ENCODE assay signal across 14 mouse cellular contexts in genomic region chr19:53066531-53066930, GRCm38 (mm10). TPM values are rescaled to one million over a fixed set of nuclear protein-coding genes. Genes with fewer than 3 reads are reported as not detected.
DNase-seq lines count a peak whose midpoint lies in the region; ATAC-seq and TF ChIP-seq lines count a peak whose summit lies in the region.
"Had no signal": no experiment of that assay in that cellular context is flagged by ENCODE, and none has a peak within 500 bp of the region (broad histone marks: within the 10 kb centered on the region; RNA-seq: fewer than 3 reads in every experiment).

No protein-coding gene starts in this region.

- H3K4me2 ChIP-seq in lung, embryonic 15.5 days, result peak overlapping the region; percentile 31
- H3K4me2 ChIP-seq in heart, embryonic 15.5 days, result peak overlapping the region; percentile 23
- H3K4me2 ChIP-seq: midbrain, embryonic 11.5 days; neural tube, embryonic 13.5 days had no signal

- no peaks in the 10 kb centered on the region for H3K27me3 ChIP-seq in lung, embryonic 15.5 days
- H3K27me3 ChIP-seq in heart, embryonic 15.5 days, result no peaks in the 10 kb centered on the region
- H3K27me3 ChIP-seq: neural tube, embryonic 13.5 days had no signal

- peak overlapping the region; percentile 71 for H3K27ac ChIP-seq in gastrocnemius, adult 2 months
- peak overlapping the region; percentile 10; the same call in 1 of the 2 replicates for H3K27ac ChIP-seq in lung, embryonic 15.5 days
- H3K27ac ChIP-seq in heart, embryonic 15.5 days, result peak overlapping the region; percentile 64
- H3K27ac ChIP-seq: liver, embryonic 14.5 days; neural tube, embryonic 13.5 days had no signal

- H3K9ac ChIP-seq in lung, embryonic 15.5 days, result no peak overlapping the region
- no peak overlapping the region for H3K9ac ChIP-seq in heart, embryonic 15.5 days
- H3K9ac ChIP-seq: liver, embryonic 14.5 days; neural tube, embryonic 13.5 days had no signal

- 18% methylated on average over 9 of the region's 9 CpGs for WGBS in lung, embryonic 15.5 days
- WGBS in lung, adult 2 months, result 36% methylated on average over 9 of the region's 9 CpGs
- 33% methylated on average over 9 of the region's 9 CpGs for WGBS in heart, embryonic 15.5 days

- no peak for TF ChIP-seq POLR2A in lung, adult 2 months (IDR thresholded peaks at IDR 0.05; ENCODE audit: borderline replicate concordance, extremely low read depth, low read depth, low read length)

- TF ChIP-seq CTCF in gastrocnemius, adult 2 months (IDR thresholded peaks at IDR 0.05), result no peak
- TF ChIP-seq CTCF in lung, adult 2 months (IDR thresholded peaks at IDR 0.05; ENCODE audit: insufficient read depth, low read length), result no peak

- H3K4me3 ChIP-seq in gastrocnemius, adult 2 months, result peak overlapping the region; percentile 47
- no peak overlapping the region for H3K4me3 ChIP-seq in lung, embryonic 15.5 days
- H3K4me3 ChIP-seq in lung, adult 2 months (replicated peaks; ENCODE audit: extremely low read depth, low read depth, low read length), result no peak overlapping the region
- H3K4me3 ChIP-seq in heart, embryonic 15.5 days, result no peak overlapping the region
- H3K4me3 ChIP-seq: neural tube, embryonic 13.5 days had no signal

- no peaks in the 10 kb centered on the region for H3K9me3 ChIP-seq in lung, embryonic 15.5 days
- H3K9me3 ChIP-seq in heart, embryonic 15.5 days (replicated peaks), result no peaks in the 10 kb centered on the region
- H3K9me3 ChIP-seq: neural tube, embryonic 13.5 days had no signal

- peaks cover 34% of the 10 kb centered on the region for H3K4me1 ChIP-seq in lung, embryonic 15.5 days
- no peaks in the 10 kb centered on the region for H3K4me1 ChIP-seq in lung, adult 2 months (ENCODE audit: control insufficient read depth, insufficient read depth, low read length)
- H3K4me1 ChIP-seq in heart, embryonic 15.5 days (replicated peaks), result peaks cover 16% of the 10 kb centered on the region
- H3K4me1 ChIP-seq: neural tube, embryonic 13.5 days had no signal

- H3K36me3 ChIP-seq in lung, embryonic 15.5 days, result no peaks in the 10 kb centered on the region
- no peaks in the 10 kb centered on the region for H3K36me3 ChIP-seq in heart, embryonic 15.5 days
- H3K36me3 ChIP-seq: neural tube, embryonic 13.5 days had no signal

- intact Hi-C loops in gastrocnemius, adult 2 months (cut with DNase I), result no loop called here
- intact Hi-C loops in gastrocnemius, postnatal 14 days (cut with DNase I; ENCODE audit: low total_unique reads), result no loop called here

- peak; percentile 62 for DNase-seq in gastrocnemius, adult 2 months
- no peak for DNase-seq in gastrocnemius, postnatal 14 days
- DNase-seq in lung, adult 2 months, result no peak
- peak; percentile 56 for DNase-seq in skeletal muscle tissue, adult 2 months (ENCODE audit: low read depth, low spot score)
- DNase-seq in right cerebral cortex, postnatal 10 days (ENCODE audit: low spot score in 2 of 2), result no peak
- DNase-seq: spleen, adult 18-20 months; thymus, postnatal 4 days had no signal

- peak; percentile 29; the same call in 1 of the 2 replicates for ATAC-seq in lung, embryonic 15.5 days (ENCODE audit: borderline replicate concordance, extremely low read depth, low FRiP score, low TSS enrichment)
- ATAC-seq in heart, embryonic 15.5 days (replicated peaks; ENCODE audit: insufficient number of reproducible peaks, insufficient read depth, low FRiP score, low read depth), result no peak
- no peak for ATAC-seq in activated CD4-positive, CD25-positive, alpha-beta regulatory T cell, adult 4 months
- ATAC-seq: forebrain, embryonic 14.5 days had no signal

RNA-seq across cellular contexts. Expression of gene Xpnpep1, which starts 26.5 kb away (rescaled TPM):
- 10 to 100 TPM; 41.9 to 48.9 TPM for total RNA-seq in gastrocnemius, adult 2 months (2021)
- 10 to 100 TPM; 63.1 to 75.1 TPM for total RNA-seq in gastrocnemius, postnatal 14 days (2021)
- polyA plus RNA-seq in lung, embryonic 15.5 days (2015; fragmentation: Nextera tagmentation; extraction: Ambion mirVana), result 167 and 169 TPM in 2 replicates
- 50.4 and 64.2 TPM in 2 replicates for polyA plus RNA-seq in lung, adult 2 months (2012; rRNA removed)
- 128 and 135 TPM in 2 replicates for polyA plus RNA-seq in heart, embryonic 15.5 days (2015; fragmentation: Nextera tagmentation; extraction: Ambion mirVana)
- polyA plus RNA-seq in activated CD4-positive, CD25-positive, alpha-beta regulatory T cell, adult 4 months (2017; shearing (Covaris generic)), result 10 to 100 TPM; 56.2 to 64.9 TPM

Comparison
In these comparisons a context has a peak if more than half of its experiments do, and no peak if none do; other contexts are left out.
1. DNase-seq: peak in gastrocnemius, adult 2 months (single experiment) and skeletal muscle tissue, adult 2 months (single experiment); none in gastrocnemius, postnatal 14 days (single experiment), lung, adult 2 months (single experiment) and right cerebral cortex, postnatal 10 days (0 of 2).
2. H3K27ac ChIP-seq: peak in every context shown above with its lines; median percentile 71 in gastrocnemius, adult 2 months; 64 in heart, embryonic 15.5 days; 10 in lung, embryonic 15.5 days.